Mouse (Mus musculus) ES-E14 (cell line): ENCODE measurements around the gene Gatad2b.

Source experiments
- CHD2 ChIP-seq: IDR thresholded peaks from 2 replicates; pipeline ENCODE4 v1.6.1; 2014; ENCODE audit warnings: mild to moderate bottlenecking, low read depth, low read length, inconsistent platforms
- ZC3H11A ChIP-seq: IDR thresholded peaks from 2 replicates; pipeline ENCODE4 v1.6.1; 2012; ENCODE audit warnings: low read depth, mild to moderate bottlenecking, inconsistent platforms, low read length, borderline replicate concordance

GRCm38 (mm10) chr3:90340177-90340576 lies 47.2 kb downstream of the Gatad2b start:
- no peak for TF ChIP-seq ZC3H11A
- TF ChIP-seq CHD2 = no peak
